Mouse (Mus musculus) adrenal gland, postnatal 10 days (tissue): Measurements from ENCODE around the gene Rasgrf1. TPM values are rescaled to one million over a fixed set of nuclear protein-coding genes. Genes with fewer than 3 reads are reported as not detected.
"Not testable (repeated sequence)": the region's sequence is repeated elsewhere in the genome, so short reads cannot be mapped to it uniquely, and the experiment has no call there.

ENCODE experiments used
- DNase-seq: peaks from one replicate; pipeline ENCODE4 v3.0.0; 2021; ENCODE audit warnings: mixed read lengths
- total RNA-seq, 2 experiments: library from RNA; stranded (reverse); gene quantifications; 2 replicates each; pipeline ENCODE4 v1.2.3; 2021

Gene Rasgrf1
- total RNA-seq, 2 experiments from 2014 or later, result 1.9 TPM

DNA sequence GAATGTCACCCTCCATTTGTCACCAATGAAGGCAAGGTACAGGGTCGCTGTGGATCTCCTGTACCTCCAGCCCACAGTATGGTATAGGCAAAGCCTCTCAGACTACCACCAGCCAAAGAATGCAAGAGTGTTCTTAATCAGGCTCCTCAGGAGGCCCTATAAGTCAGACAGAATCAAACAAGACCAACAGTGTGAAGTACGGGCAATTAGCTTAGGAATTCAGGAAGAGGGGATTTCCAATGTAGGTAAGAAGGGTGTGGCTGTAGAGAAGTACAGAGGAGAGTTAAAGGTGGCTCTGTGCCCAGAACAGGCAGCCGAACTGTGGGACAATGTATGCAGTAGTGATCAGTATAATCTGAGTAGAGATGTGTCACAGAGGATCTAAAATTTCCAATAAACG is 126.6 kb downstream of the Rasgrf1 start:
- DNase-seq, result no peak

GRCm38 (mm10) chr9:90038535-90038934 is 128.8 kb downstream of the Rasgrf1 start:
- DNase-seq, result no peak

DNA sequence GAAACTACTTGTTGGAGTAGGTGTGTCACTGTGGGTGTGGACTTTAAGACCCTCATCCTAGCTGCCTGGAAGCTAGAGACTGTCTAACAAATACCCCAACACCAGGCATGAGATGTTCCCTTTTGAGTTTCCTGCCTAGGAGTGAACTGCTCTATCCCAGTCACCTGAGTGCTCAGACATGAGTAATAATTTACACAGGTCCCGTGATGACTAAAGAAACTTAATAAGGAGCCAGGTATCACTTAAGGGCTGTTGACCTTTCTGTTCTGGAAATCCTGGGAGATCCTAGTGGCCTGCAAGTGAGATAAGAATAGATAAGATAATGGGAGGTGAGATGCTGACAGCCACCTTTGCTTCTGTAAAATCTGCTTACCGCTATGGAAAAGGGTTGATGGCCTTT is 131.2 kb downstream of the Rasgrf1 start:
- DNase-seq, result no peak

DNA sequence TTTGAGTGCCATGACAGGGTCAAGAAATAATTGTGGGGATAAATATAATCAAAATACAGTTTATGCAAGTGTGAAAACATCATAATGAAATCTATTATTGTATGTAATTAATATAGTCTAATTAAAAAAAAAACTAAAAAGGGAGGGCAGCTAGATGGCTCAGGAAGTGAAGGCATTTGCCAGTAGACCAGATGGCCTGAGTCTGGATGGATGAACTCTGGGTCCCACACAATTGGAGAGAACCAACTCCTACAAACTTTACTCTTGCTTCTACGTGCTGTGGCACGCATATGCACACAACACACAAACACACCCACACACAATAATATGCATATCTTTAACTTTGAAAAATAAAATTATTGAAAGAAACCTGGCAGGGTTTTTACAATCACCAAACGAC is 131.8 kb downstream of the Rasgrf1 start:
- no peak for DNase-seq

- not testable (repeated sequence) for DNase-seq
Observed at GRCm38 (mm10) chr9:90042906-90043305, 133.2 kb downstream of the Rasgrf1 start.

DNA sequence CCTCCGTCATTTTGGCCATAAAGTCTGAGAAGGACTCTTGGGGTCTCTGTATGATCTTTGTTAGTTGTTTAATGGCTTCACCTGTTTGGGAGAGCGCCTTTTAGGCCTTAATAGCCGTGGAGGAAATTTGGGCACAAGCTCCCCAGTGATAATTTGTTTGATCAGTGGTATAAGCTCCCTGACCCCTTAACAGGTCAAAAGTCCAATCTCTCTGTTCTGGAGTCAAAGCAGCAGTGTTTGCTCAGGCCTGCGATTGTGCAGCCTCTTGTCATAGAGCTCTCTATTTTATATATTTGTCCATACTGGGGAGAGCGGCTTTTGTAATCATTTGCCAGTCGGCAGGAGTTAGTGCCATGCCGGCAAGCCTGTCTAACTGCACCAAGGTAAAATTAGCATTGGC is 135.5 kb downstream of the Rasgrf1 start:
- no peak for DNase-seq

GRCm38 (mm10) chr9:90047937-90048627 is 138.4 kb downstream of the Rasgrf1 start:
- DNase-seq, result no peak

- no peak for DNase-seq
Observed at GRCm38 (mm10) chr9:90053852-90054251, 144.1 kb downstream of the Rasgrf1 start, which contains the start of gene Ctsh. Gene Ctsh, plus strand, starts transcription at chr9:90054152.

- DNase-seq, result peak; percentile 87
Observed at GRCm38 (mm10) chr9:90054371-90055145, 144.8 kb downstream of the Rasgrf1 start.

GRCm38 (mm10) chr9:90055409-90055808 is 145.7 kb downstream of the Rasgrf1 start:
- no peak for DNase-seq

- no peak for DNase-seq
Observed at GRCm38 (mm10) chr9:90055911-90056310, 146.2 kb downstream of the Rasgrf1 start.

- no peak for DNase-seq
Observed at GRCm38 (mm10) chr9:90056716-90057115, 147.0 kb downstream of the Rasgrf1 start.

GRCm38 (mm10) chr9:90059828-90060573 is 150.3 kb downstream of the Rasgrf1 start:
- no peak for DNase-seq

- DNase-seq, result peak; percentile 64
Observed at GRCm38 (mm10) chr9:90060574-90060875, 150.8 kb downstream of the Rasgrf1 start.

GRCm38 (mm10) chr9:90060932-90061331 is 151.2 kb downstream of the Rasgrf1 start:
- DNase-seq, result not testable (repeated sequence)

GRCm38 (mm10) chr9:90067341-90067740 is 157.6 kb downstream of the Rasgrf1 start:
- DNase-seq, result no peak

- no peak for DNase-seq
Observed at GRCm38 (mm10) chr9:90068786-90069185, 159.1 kb downstream of the Rasgrf1 start.

- DNase-seq, result no peak
Observed at GRCm38 (mm10) chr9:90069485-90069884, 159.8 kb downstream of the Rasgrf1 start.

- no peak for DNase-seq
Observed at GRCm38 (mm10) chr9:90070174-90070573, 160.5 kb downstream of the Rasgrf1 start.

DNA sequence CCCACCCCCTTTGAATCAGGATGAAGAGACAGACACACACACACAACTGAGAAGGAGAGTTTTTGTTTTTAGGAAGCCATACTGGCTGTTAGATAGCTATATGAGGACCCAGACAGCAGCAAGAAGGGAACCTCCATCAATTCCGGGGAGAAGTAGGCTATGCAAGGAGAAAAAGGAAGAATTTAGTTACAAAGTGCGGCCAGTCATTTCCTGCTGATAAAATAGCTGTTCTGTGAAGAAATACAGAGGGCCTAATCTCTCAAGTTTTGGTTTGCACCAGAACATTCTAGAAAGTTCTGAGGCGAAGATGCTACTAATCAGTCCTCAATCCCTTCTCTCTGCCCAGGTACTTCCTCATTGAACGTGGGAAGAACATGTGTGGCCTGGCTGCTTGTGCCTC is 165.6 kb downstream of the Rasgrf1 start:
- no peak for DNase-seq

GRCm38 (mm10) chr9:90076131-90076530 is 166.4 kb downstream of the Rasgrf1 start:
- DNase-seq, result no peak
